Mouse (Mus musculus): ENCODE data around the gene Zfp296. TPM values are rescaled to one million over a fixed set of nuclear protein-coding genes. Genes with fewer than 3 reads are reported as not detected.

The Zfp296 gene
- polyA plus RNA-seq, 1 experiment from 2014 or later = 0.60 TPM

- Histone ChIP-seq H3K9me3 (replicated peaks) (no peaks in the 10 kb centered on the region), H3K4me3 (replicated peaks) (no peak overlapping the region), H3K4me2 (no peak overlapping the region), H3K27me3 (no peaks in the 10 kb centered on the region), H3K36me3 (replicated peaks) (0 out of 2 replicates have a peak, but pooled peaks cover 3% of the 10 kb centered on the region), H3K9ac (no peak overlapping the region), H3K27ac (replicated peaks) (no peak overlapping the region), H3K4me1 (replicated peaks) (no peaks in the 10 kb centered on the region)
- 80% methylated on average over 12 of the region's 12 CpGs for WGBS (ENCODE audit: insufficient replicate concordance)
- ATAC-seq (ENCODE audit: insufficient read depth) = no peak
These were observed 32.7 kb downstream of the Zfp296 start for GRCm38 (mm10) chr7:19609641-19610332.

- Histone ChIP-seq H3K4me2 (no peak overlapping the region), H3K36me3 (replicated peaks) (0 out of 2 replicates have a peak, but pooled peaks cover 3% of the 10 kb centered on the region), H3K9me3 (replicated peaks) (no peaks in the 10 kb centered on the region), H3K9ac (no peak overlapping the region), H3K4me1 (replicated peaks) (no peaks in the 10 kb centered on the region), H3K27me3 (no peaks in the 10 kb centered on the region), H3K4me3 (replicated peaks) (no peak overlapping the region), H3K27ac (replicated peaks) (no peak overlapping the region)
- 65% methylated on average over 5 of the region's 5 CpGs for WGBS (ENCODE audit: insufficient replicate concordance)
- no peak for ATAC-seq (ENCODE audit: insufficient read depth)
These were observed 33.9 kb downstream of the Zfp296 start for GRCm38 (mm10) chr7:19610969-19611368.

- H3K27ac ChIP-seq (replicated peaks) = no peak overlapping the region
- no peaks in the 10 kb centered on the region for H3K9me3 ChIP-seq (replicated peaks)
- peaks cover 10% of the 10 kb centered on the region for H3K27me3 ChIP-seq
- H3K4me1 ChIP-seq (replicated peaks) = peaks cover 8% of the 10 kb centered on the region
- 0 out of 2 replicates have a peak, but pooled peaks cover 3% of the 10 kb centered on the region for H3K36me3 ChIP-seq (replicated peaks)
- H3K9ac ChIP-seq = no peak overlapping the region
- H3K4me2 ChIP-seq = no peak overlapping the region
- 59% methylated on average over 12 of the region's 12 CpGs for WGBS (ENCODE audit: insufficient replicate concordance)
- ATAC-seq (ENCODE audit: insufficient read depth) = no peak
- no peak overlapping the region for H3K4me3 ChIP-seq (replicated peaks)
These were observed 38.0 kb downstream of the Zfp296 start for GRCm38 (mm10) chr7:19615036-19615577.

GRCm38 (mm10) chr7:19619004-19619801 is 42.1 kb downstream of the Zfp296 start:
- H3K27ac ChIP-seq (replicated peaks) = no peak overlapping the region
- peaks cover 18% of the 10 kb centered on the region for H3K27me3 ChIP-seq
- peak overlapping the region; percentile 29 for H3K4me3 ChIP-seq (replicated peaks)
- peak overlapping the region; percentile 61 for H3K4me2 ChIP-seq
- no peaks in the 10 kb centered on the region for H3K36me3 ChIP-seq (replicated peaks)
- H3K9ac ChIP-seq = no peak overlapping the region
- 16% methylated on average over 35 of the region's 35 CpGs for WGBS (ENCODE audit: insufficient replicate concordance)
- no peaks in the 10 kb centered on the region for H3K9me3 ChIP-seq (replicated peaks)
- ATAC-seq (ENCODE audit: insufficient read depth) = peak; percentile 38
- peaks cover 8% of the 10 kb centered on the region for H3K4me1 ChIP-seq (replicated peaks)

- 83% methylated on average over 7 of the region's 7 CpGs for WGBS (ENCODE audit: insufficient replicate concordance)
- Histone ChIP-seq H3K9ac (no peak overlapping the region), H3K4me1 (replicated peaks) (peaks cover 8% of the 10 kb centered on the region), H3K27me3 (peaks cover 18% of the 10 kb centered on the region), H3K27ac (replicated peaks) (no peak overlapping the region), H3K4me3 (replicated peaks) (no peak overlapping the region), H3K36me3 (replicated peaks) (no peaks in the 10 kb centered on the region), H3K4me2 (no peak overlapping the region), H3K9me3 (replicated peaks) (no peaks in the 10 kb centered on the region)
- ATAC-seq (ENCODE audit: insufficient read depth) = no peak
These were observed 43.7 kb downstream of the Zfp296 start for GRCm38 (mm10) chr7:19620811-19621210.

- Histone ChIP-seq H3K9ac (no peak overlapping the region), H3K4me1 (replicated peaks) (peaks cover 8% of the 10 kb centered on the region), H3K36me3 (replicated peaks) (no peaks in the 10 kb centered on the region), H3K4me2 (no peak overlapping the region), H3K27me3 (peaks cover 18% of the 10 kb centered on the region), H3K4me3 (replicated peaks) (no peak overlapping the region), H3K27ac (replicated peaks) (no peak overlapping the region), H3K9me3 (replicated peaks) (no peaks in the 10 kb centered on the region)
- no peak for ATAC-seq (ENCODE audit: insufficient read depth)
- 53% methylated on average over 6 of the region's 6 CpGs for WGBS (ENCODE audit: insufficient replicate concordance)
These were observed 45.2 kb downstream of the Zfp296 start for GRCm38 (mm10) chr7:19622241-19622640.

GRCm38 (mm10) chr7:19623433-19623832 is 46.3 kb downstream of the Zfp296 start:
- Histone ChIP-seq H3K36me3 (replicated peaks) (no peaks in the 10 kb centered on the region), H3K9ac (no peak overlapping the region), H3K4me3 (replicated peaks) (no peak overlapping the region), H3K27me3 (peaks cover 18% of the 10 kb centered on the region), H3K4me2 (no peak overlapping the region), H3K9me3 (replicated peaks) (no peaks in the 10 kb centered on the region), H3K4me1 (replicated peaks) (peaks cover 18% of the 10 kb centered on the region), H3K27ac (replicated peaks) (no peak overlapping the region)
- ATAC-seq (ENCODE audit: insufficient read depth) = no peak
- 43% methylated on average over 2 of the region's 2 CpGs for WGBS (ENCODE audit: insufficient replicate concordance)

- Histone ChIP-seq H3K4me1 (replicated peaks) (peaks cover 41% of the 10 kb centered on the region), H3K27me3 (no peaks in the 10 kb centered on the region; the same call in 1 of the 2 replicates), H3K9me3 (replicated peaks) (no peaks in the 10 kb centered on the region), H3K36me3 (replicated peaks) (peaks cover 10% of the 10 kb centered on the region; the same call in 1 of the 2 replicates), H3K4me2 (peak overlapping the region; percentile 100), H3K27ac (replicated peaks) (no peak overlapping the region), H3K9ac (no peak overlapping the region), H3K4me3 (replicated peaks) (peak overlapping the region; percentile 78)
- WGBS (ENCODE audit: insufficient replicate concordance) = 59% methylated on average over 3 of the region's 3 CpGs
- no peak for ATAC-seq (ENCODE audit: insufficient read depth)
These were observed 50.6 kb downstream of the Zfp296 start for GRCm38 (mm10) chr7:19627721-19628120.

- Histone ChIP-seq H3K4me2 (peak overlapping the region; percentile 100), H3K4me1 (replicated peaks) (peaks cover 46% of the 10 kb centered on the region), H3K27me3 (no peaks in the 10 kb centered on the region; the same call in 1 of the 2 replicates), H3K36me3 (replicated peaks) (peaks cover 14% of the 10 kb centered on the region), H3K4me3 (replicated peaks) (peak overlapping the region; percentile 78), H3K27ac (replicated peaks) (peak overlapping the region; percentile 83), H3K9me3 (replicated peaks) (no peaks in the 10 kb centered on the region), H3K9ac (no peak overlapping the region)
- WGBS (ENCODE audit: insufficient replicate concordance) = 10% methylated on average over 17 of the region's 17 CpGs
- no peak for ATAC-seq (ENCODE audit: insufficient read depth)
These were observed 51.1 kb downstream of the Zfp296 start for GRCm38 (mm10) chr7:19628192-19628535.

GRCm38 (mm10) chr7:19628536-19629360 is 51.7 kb downstream of the Zfp296 start:
- ATAC-seq (ENCODE audit: insufficient read depth) = peak; percentile 72
- H3K9ac ChIP-seq = peak overlapping the region; percentile 64
- WGBS (ENCODE audit: insufficient replicate concordance) = under 1% methylated on average over 52 of the region's 57 CpGs
- H3K27ac ChIP-seq (replicated peaks) = peak overlapping the region; percentile 83
- peaks cover 20% of the 10 kb centered on the region for H3K36me3 ChIP-seq (replicated peaks)
- H3K4me3 ChIP-seq (replicated peaks) = peak overlapping the region; percentile 78
- no peaks in the 10 kb centered on the region; the same call in 1 of the 2 replicates for H3K27me3 ChIP-seq
- no peaks in the 10 kb centered on the region for H3K9me3 ChIP-seq (replicated peaks)
- H3K4me1 ChIP-seq (replicated peaks) = peaks cover 52% of the 10 kb centered on the region
- peak overlapping the region; percentile 100 for H3K4me2 ChIP-seq

All from liver, embryonic 15.5 days (tissue).